Comparison of ENCODE assay signal across 22 mouse cellular contexts in genomic region chr10:110903862-110904261, GRCm38 (mm10). TPM values are rescaled to one million over a fixed set of nuclear protein-coding genes. Genes with fewer than 3 reads are reported as not detected.
DNase-seq lines count a peak whose midpoint lies in the region; ATAC-seq and TF ChIP-seq lines count a peak whose summit lies in the region.
"Had no signal": no experiment of that assay in that cellular context is flagged by ENCODE, and none has a peak within 500 bp of the region (broad histone marks: within the 10 kb centered on the region; RNA-seq: fewer than 3 reads in every experiment).

No protein-coding gene starts in this region.

- peak; percentile 33; the same call in 1 of the 2 replicates for ATAC-seq in megakaryocyte, adult 5-6 weeks (ENCODE audit: poor library complexity, severe bottlenecking)
- ATAC-seq: activated CD4-positive, CD25-positive, alpha-beta regulatory T cell, adult 4 months; CD4-positive, CD25-positive, alpha-beta regulatory T cell, adult 4 months; Patski had no signal

- H3K27ac ChIP-seq in layer of hippocampus, adult 2 months, result no peak overlapping the region

- TF ChIP-seq CTCF in layer of hippocampus, adult 2 months (conservative IDR thresholded peaks at IDR 0.05), result no peak

- H3K4me3 ChIP-seq in layer of hippocampus, adult 2 months, result no peak overlapping the region

- peak; percentile 55 for DNase-seq in heart, adult 11 months
- no peak for DNase-seq in heart, postnatal 4 days
- DNase-seq in ES-CJ7 (ENCODE audit: low read depth, low spot score), result peak; percentile 45
- DNase-seq in R1 (ENCODE audit: low read depth, low spot score), result peak; percentile 73
- DNase-seq in urinary bladder, postnatal 25 days (ENCODE audit: low spot score), result no peak
- no peak for DNase-seq in natural killer cell, adult 2 months (ENCODE audit: low spot score in 2 of 2)
- DNase-seq in layer of hippocampus, adult 2 months (ENCODE audit: low spot score in 2 of 2), result no peak
- DNase-seq: adrenal gland, adult 2 months; adrenal gland, adult 8-10 months; adrenal gland, postnatal 10 days; adrenal gland, postnatal 14 days; adrenal gland, postnatal 25 days; adrenal gland, postnatal 36 days; B cell, adult 2 months; cerebellum, adult 11 months; cerebellum, adult 11-12 months; cerebellum, adult 18-20 months; cerebellum, adult 2 months had no signal

RNA-seq across cellular contexts. Expression of gene Csrp2, which starts 15.7 kb away (rescaled TPM):
- 100 to 1,000 TPM; 267 to 274 TPM for total RNA-seq in heart, postnatal 4 days (2021)
- total RNA-seq in megakaryocyte, adult 5-6 weeks (2015), result 56.4 and 57.9 TPM in 2 replicates
- total RNA-seq in megakaryocyte, adult 5-6 weeks (2017), result 174 and 176 TPM in 2 replicates
- 10 to 100 TPM; 20.2 to 24.6 TPM for total RNA-seq in layer of hippocampus, adult 2 months (2021)

Comparison
In these comparisons a context has a peak if more than half of its experiments do, and no peak if none do; other contexts are left out.
1. DNase-seq: peak in heart, adult 11 months (single experiment), ES-CJ7 (single experiment) and R1 (single experiment); none in heart, postnatal 4 days (single experiment), urinary bladder, postnatal 25 days (single experiment), natural killer cell, adult 2 months (0 of 2) and layer of hippocampus, adult 2 months (0 of 2).